Mouse (Mus musculus): ENCODE measurements around the gene 1700012P22Rik.

DNA sequence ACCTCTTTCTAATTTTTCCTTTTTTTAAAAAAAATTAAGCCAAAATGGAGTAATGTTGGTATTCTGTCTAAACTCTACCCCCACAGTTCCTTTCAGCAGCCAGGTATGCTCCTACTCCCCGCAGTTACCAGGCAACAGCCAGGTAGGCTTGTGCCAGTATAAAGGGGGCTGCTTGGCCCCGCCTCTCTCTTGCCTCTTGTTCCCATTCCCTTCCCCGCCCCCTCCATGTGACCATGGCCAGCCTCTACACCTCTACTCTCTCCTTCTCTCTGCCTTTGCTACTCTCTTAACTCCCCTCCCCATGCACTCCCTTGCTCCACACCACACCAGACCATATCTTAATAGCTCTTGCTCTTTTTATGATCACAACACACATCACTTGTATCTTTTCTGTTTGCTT, 32.3 kb downstream of the 1700012P22Rik start:
- TF ChIP-seq CTCF (IDR thresholded peaks at IDR 0.05; ENCODE audit: low read depth, low read length) (no peak), POLR2A (IDR thresholded peaks at IDR 0.05; ENCODE audit: borderline replicate concordance, low read depth, low read length) (no peak)

All from bone marrow macrophage, adult 2 months (primary cell).